Mouse (Mus musculus) embryo, embryonic 10 days (tissue): ENCODE data around the gene Tmem140.
A peak's percentile ranks its signal among the peaks of the same experiment; 100 is the strongest.

Experiments used
- DNase-seq: peaks from one replicate; pipeline ENCODE4 v3.0.0-alpha.2; 2015; ENCODE audit warnings: low spot score

The Tmem140 gene

GRCm38 (mm10) chr6:34907696-34908260 is 44.8 kb downstream of the Tmem140 start:
- no peak for DNase-seq

GRCm38 (mm10) chr6:34909631-34910345 is 46.8 kb downstream of the Tmem140 start:
- no peak for DNase-seq

GRCm38 (mm10) chr6:34910371-34911219 is 47.6 kb downstream of the Tmem140 start, which contains the start of gene Wdr91:
Gene Wdr91 (minus strand): TSS chr6:34910876.
- peak; percentile 94 for DNase-seq

- DNase-seq = no peak
These were observed 50.5 kb downstream of the Tmem140 start for GRCm38 (mm10) chr6:34913341-34914040.

- DNase-seq = no peak
These were observed 51.5 kb downstream of the Tmem140 start for GRCm38 (mm10) chr6:34914462-34914861.

GRCm38 (mm10) chr6:34919146-34919545 is 56.2 kb downstream of the Tmem140 start:
- no peak for DNase-seq

GRCm38 (mm10) chr6:34919956-34920355 is 57.0 kb downstream of the Tmem140 start, which contains the start of gene Stra8:
Gene Stra8 (plus strand): TSS chr6:34920163.
- no peak for DNase-seq

GRCm38 (mm10) chr6:34920631-34921030 is 57.7 kb downstream of the Tmem140 start:
- DNase-seq = no peak

- DNase-seq = peak; percentile 70
These were observed 59.0 kb downstream of the Tmem140 start for GRCm38 (mm10) chr6:34921941-34922340.
